Mouse (Mus musculus) brain, embryonic 18.5 days (tissue): ENCODE results near the gene Polrmt.

ENCODE experiments used
- DNase-seq: peaks from one replicate; pipeline ENCODE4 v3.0.0-alpha.2; 2012; ENCODE audit warnings: low read depth, low spot score

Polrmt gene

DNA sequence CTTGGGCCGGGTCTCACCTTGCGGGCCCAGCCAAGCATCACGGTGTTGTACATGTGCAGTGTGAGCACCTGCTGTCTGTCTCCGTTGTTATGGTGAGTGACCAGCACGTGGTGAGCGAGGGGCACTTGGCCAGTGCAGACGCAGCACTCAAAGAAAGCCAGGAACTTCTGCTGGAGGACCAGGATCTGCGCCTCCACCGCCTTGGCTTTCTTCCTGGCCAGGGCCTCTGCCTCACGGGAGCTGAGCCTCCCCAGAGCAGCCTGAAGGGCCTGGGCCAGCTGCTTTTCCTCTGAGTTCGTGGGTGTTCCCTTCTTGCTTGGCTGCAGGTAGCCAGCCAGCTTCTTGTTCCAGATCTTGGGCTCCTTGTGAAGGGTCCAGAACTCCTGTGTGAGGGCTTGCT is 3.2 kb downstream of the Polrmt start:
- no peak for DNase-seq

DNA sequence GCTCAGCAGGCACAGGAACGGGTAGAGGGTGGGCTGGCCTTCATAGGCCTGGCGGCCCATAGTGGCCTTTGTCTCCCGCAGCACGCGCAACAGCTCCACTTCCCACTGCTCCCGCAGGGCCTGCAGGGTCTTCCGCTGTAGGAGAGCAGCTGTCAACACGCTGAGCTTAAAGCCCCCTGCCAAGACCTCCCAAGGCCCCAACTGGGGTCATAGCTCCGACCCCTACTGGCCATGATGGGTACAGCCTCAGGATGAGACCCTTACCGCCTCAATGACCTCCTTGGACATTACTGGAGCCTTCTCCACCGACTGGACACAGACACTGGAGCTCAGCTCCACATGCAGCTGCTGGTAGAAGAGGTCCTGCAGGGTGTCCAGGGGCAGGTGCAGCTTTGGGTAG is 5.5 kb downstream of the Polrmt start:
- DNase-seq, result no peak

DNA sequence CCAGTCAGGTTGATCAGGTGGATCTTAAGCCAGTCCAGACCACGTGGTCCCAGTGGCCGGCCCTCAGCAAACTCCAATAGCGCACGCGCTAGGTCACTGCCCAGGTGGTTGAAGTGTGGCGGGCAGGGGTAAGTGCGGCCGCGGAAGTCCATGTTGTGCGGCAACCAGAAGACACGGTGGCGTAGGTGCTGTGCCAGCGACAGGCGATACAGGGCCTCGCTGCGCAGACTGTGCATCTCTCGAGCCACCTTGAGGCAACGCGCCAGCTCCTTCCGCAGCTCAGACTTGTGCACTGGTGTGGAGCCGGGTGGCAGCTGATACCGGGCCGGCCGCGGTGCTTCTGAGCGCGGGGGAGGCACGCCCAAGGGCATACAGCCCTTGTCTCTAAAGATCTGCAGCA is 7.1 kb downstream of the Polrmt start:
- no peak for DNase-seq

DNA sequence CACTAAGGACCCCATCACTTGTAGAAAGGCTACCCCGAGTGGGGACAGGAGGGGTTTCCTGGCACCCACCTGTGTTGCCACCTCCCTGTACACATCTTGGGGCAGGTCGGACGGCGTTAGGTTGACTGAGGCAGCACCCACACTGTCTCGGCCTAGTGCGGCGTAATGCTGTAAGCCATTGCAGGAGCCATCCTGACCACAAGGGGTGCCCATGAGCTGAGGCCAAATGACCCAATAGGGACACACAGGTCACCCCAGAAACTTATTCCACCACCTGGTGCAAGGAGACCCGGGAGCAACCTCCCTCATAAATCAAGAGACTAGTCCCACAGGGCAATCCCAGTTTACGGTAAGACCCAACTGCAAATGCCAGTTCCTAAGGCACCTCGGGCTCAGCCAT is 8.1 kb downstream of the Polrmt start:
- DNase-seq, result no peak

DNA sequence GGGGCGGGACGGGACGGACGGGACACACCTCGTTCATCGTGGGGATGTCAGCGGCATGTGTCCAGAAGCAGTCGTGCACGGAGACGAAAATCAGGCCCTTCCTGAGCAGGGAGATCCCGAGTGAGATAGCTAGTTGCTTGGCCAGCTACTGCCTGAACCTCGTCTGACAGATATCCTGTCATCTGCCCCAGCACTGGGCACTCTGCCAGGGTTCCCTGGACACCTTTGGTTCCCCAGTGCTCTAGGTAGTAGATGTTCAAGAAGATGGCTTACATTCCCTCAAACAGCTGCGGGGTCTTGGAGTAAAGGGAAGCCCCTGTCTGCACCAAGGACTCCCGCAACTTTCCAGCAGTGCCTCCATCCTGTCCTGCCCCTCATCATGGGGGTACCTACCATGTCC is 9.7 kb downstream of the Polrmt start:
- DNase-seq, result no peak

DNA sequence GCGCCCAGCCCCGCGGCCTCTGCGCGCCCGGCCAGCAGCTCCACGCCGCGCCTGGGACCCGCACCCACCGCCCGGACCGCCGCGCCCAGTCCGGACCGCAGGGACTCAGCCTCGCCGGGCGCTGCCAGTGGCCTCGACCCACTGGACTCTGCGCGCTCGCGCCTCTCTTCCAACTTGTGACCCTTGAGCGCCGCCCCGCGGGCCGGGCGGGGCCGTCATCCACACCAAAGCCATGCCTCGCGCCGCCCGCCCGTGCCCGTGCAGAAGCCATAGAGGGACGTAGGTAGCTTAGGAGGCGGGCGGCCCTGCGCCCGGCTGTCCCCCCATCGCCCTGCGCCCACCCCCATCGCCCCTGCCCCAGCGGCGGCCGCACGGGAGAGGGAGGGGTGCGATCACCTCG is 11.0 kb downstream of the Polrmt start:
- DNase-seq, result no peak

DNA sequence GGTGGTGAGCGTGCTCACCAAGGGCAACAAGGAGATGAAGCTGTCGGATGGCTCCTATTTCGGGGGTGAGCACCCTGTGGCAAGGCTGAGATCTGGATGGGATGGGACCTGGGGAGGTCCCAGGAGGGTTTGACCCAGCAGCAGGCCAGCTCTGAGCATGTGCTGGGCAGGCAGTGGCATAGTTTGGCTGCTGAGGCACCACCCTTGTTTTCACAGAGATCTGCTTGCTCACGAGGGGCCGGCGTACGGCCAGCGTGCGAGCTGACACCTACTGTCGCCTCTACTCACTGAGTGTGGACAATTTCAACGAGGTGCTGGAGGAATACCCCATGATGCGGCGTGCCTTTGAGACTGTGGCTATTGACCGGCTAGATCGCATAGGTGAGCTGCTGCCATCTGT is 12.5 kb downstream of the Polrmt start:
- DNase-seq, result no peak

DNA sequence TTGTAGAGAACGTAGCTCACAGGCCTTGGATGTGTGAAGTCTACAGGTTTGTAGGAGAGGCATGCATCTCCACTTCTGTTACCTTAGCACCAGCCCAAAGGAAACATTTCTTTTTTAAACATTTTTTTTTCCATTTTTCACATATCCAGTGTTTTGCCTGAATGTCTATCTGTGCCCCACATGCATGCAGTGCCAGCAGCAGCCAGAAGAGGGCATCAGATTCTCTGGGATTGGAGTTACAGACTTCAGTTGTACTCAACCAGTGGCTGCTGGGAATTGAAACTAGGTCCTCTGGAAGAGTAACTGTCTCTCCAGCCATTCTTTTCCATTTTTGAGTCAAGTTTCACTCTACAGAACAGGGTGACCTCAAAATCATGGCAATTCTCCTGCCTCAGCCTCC is 13.9 kb downstream of the Polrmt start:
- DNase-seq, result no peak

DNA sequence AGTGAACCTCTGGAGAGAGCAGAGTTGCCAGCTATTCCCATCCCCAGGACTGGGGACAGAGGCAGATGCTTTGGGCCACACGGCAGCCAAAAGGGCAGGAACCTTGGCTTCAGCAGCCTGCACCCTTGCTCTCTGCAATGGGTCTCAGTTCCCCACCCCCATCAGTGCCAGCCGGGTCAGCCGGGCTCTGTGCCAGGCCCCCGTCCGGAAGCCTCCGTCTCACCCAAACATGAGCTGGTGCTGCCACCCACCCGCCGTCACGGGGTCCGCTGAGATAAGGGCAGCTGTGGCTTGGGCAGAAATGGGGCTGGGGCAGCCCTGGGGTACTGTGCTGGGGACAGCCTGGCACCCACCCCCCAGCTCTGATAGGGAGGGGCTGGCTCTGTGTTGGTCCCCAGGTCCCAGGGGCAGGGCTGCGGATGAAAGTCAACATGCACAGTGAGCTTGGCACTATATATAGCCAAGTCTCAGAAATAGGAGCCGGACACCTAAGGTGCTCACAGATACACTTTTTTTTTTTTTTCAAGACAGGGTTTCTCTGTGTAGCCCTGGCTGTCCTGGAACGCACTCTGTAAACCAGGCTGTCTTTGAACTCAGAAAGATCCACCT is 16.9 kb downstream of the Polrmt start:
- DNase-seq, result no peak

DNA sequence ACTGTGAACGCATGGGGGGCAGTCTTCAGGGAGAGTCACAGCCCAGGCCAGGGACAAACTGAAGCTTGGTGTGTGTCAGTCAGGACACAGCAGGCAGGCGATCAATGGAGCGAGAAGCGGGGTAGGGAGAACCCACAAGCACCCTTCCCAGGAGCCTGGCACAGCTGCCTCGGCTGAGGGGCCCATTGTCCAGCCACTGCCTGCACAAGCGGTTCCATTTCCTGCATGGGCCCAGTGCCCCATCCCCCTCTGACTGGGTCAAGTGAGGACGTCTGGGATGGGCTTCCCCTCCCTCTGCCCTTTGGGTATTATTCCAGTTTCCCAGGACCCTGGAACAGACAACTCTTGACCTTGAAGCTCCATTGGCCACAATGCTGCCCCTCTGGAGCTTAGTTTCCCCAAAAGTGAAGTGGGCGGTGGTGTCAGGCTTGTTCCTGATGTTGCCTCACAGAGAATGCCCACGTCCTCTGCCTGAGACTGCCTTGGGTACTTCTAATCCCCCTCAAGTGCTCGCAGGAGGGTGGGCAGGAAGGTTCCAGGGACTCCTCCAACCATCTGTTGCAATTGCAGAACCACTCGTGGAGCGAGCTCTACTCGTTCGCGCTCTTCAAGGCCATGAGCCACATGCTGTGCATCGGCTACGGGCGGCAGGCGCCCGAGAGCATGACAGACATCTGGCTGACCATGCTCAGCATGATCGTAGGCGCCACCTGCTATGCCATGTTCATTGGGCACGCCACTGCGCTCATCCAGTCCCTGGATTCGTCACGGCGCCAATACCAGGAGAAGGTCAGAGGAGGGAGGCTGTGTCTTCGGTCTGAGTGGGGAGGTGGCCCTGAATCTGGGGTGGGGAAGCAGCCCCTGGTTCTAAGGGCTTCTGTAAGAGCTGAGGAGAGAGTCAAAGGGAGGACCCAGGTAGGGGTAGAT is 17.8 kb downstream of the Polrmt start:
- no peak for DNase-seq

DNA sequence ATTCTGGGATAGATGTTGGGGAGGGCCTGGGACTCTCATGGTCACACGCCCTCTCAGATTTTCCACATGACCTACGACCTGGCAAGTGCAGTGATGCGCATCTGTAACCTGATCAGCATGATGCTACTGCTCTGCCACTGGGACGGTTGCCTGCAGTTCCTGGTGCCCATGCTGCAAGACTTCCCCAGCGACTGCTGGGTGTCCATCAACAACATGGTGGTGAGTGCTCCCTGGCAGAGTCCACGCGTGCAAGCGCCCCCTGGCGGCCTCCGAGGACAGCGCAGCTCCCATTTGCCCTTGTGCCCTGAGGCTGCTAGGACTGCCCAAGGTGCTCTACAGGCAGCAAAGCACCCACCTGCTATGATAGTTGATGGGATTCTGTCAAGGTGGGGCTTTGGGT is 20.3 kb downstream of the Polrmt start:
- DNase-seq, result no peak

DNA sequence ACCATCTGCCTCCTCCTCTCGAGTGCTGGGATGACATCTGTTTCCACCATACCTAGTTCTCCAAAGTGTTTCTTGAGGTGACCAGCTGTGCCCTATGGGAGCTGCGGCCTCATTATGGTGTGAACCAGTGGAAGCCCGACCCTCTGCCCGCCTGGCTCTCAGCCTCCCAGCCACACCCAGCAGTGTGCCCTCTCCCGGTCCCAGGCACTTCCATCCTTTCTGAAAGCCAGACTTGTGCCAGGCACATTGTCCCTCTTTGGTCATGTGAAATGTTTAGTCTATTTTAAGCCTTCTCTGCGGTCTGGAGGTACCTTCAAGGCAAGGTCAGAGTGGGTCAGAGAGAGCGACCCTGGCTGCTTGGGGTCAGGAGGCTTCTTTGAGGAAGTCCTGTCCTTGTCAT is 22.7 kb downstream of the Polrmt start:
- DNase-seq, result no peak

DNA sequence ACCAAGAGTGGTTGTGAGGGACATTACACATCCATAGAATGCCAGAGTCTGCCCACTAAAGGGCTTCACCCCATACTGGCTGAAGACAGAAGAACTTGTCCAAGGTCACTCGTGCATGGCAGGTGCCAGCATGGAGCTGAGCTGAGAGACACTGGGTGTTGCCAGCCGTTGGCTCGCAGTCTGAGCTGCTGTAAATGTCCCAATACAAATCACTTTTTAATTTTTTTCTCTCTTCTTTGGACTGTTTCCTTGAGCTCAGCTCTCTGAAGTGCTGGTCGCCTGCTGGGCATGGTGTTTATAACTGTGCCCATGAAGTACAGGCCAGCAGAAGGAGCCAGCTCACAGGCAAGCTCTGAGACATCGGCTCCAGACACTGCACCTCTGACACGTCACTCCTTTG is 23.3 kb downstream of the Polrmt start:
- no peak for DNase-seq

DNA sequence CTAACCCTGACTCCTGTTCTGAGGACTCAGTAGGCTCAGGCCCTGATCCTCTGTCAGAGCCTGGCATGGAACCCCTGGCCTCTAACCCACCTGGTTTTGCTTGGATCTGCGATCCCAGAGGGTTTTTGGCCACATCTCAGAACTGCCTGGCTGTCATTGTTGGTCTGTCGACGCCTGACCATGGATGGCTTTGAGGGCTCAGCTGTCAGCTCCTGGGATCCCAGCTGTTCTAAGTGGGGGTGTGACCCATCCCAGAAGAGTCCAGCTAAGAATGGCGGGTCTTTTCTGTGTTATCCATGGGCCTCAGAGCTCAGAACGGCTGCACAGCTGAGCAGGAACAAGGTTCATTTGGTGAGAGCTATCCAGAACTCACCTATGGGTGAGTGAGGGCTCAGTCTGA is 25.3 kb downstream of the Polrmt start:
- DNase-seq, result no peak

DNA sequence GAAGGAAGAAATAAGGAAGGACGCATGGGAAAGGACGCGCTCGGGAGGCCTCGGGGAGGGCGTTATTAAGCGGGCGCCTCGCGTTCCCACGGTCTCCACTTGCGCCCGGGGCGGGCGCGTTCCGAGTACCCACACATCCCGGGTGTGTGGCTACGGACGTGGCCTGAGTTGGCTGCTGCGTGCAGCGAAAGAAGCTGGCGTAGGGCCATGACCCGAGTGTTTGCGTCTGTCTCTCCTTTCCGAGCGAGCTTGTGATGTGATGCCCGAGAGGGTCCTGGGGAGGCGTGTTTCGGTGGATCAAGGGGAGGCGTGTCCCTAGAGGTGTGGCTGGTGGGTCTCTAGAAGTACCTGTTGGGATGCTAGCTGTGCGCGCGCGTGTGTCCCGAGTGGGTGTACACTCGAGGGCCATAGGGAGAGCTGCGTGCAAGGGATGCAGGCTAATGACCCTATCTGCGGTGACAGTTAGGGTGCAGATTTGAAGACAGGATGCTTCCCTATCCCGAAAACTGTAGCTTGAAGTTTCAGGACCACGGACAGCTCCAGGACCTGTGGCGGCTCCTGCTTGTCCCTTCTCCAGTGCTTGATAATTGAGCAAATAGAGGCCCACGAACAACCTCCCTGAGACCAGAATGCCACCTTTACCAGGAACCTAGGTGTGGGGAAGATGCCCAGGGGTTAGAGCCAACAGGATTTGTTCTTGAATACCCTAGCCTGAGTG is 28.6 kb downstream of the Polrmt start:
- DNase-seq, result no peak

DNA sequence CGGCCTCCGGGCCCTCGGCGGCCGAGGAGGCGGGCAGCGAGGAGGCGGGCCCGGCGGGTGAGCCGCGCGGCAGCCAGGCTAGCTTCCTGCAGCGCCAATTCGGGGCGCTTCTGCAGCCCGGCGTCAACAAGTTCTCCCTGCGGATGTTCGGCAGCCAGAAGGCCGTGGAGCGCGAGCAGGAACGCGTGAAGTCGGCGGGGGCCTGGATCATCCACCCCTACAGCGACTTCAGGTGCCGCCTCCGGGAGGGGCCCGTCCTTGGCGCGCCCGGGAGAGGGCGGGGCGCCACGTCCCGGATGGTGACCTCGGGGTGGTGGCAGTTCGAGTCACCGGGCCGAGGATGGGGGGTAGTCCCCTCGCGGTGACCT is 29.4 kb downstream of the Polrmt start:
- DNase-seq, result no peak

DNA sequence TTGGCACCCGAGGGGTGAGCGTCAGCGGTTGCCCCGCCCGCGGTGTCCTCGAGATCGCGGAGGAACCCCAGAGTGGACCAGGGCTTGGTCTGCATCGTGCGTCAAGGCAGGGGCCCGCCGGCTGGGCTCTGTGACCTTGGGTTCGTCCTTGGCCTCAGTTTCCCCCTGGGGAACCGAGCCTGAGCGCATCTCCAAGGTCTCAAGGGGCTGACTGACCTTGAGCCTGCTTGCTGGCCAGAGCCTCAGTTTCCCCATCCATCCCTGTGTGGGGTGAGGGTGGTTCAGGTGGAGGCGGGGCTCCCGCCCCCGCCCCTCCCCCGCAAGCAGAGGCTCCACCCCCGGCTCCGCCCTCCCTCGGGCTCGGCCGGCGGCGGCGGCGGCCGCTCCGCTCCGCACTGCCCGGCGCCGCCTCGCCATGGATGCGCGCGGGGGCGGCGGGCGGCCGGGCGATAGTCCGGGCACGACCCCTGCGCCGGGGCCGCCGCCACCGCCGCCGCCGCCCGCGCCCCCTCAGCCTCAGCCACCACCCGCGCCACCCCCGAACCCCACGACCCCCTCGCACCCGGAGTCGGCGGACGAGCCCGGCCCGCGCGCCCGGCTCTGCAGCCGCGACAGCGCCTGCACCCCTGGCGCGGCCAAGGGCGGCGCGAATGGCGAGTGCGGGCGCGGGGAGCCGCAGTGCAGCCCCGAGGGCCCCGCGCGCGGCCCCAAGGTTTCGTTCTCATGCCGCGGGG is 30.0 kb downstream of the Polrmt start, which contains the start of gene Hcn2:
Gene Hcn2 (plus strand): TSS at position 381 of the 734 bp plus-strand sequence.
- DNase-seq, result no peak

DNA sequence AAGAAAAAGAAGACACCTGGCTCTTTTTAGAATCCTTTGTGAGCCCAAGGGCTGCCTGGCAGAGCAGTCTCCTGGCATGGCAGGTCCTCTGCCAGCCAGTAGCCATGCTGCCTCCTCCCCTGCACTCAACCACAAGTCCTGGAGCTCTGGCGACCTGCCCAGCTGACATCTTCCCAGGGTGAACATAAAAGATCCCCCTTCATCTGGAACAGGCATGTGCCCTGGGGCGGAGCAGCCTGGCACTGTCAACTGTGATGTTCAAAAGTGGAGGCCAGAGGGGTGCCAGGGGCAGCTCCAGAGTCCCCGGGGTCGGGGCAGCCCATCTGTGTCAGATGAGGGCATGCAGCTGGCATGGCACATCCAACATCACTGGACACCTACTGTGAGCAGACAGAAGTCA is 31.4 kb downstream of the Polrmt start:
- DNase-seq, result no peak

DNA sequence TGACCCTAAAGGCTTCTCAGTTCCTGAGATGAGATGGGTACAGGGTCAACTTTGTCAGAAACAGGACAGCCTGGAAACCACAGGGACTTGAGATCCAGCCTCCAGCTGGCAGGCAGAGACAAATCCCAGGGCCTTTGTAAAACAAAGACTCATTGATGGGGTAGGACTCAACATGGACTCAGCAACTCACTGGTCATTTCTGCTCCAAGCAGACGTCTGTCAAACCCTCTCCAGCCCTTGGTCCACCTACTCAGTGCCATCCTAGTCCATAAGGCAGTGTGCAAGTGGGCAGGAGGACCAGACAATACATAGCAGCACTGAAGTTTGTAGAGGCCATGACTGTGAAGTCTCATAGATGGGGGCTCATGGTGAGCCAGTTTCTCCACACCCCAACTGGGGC is 33.2 kb downstream of the Polrmt start:
- DNase-seq, result no peak

DNA sequence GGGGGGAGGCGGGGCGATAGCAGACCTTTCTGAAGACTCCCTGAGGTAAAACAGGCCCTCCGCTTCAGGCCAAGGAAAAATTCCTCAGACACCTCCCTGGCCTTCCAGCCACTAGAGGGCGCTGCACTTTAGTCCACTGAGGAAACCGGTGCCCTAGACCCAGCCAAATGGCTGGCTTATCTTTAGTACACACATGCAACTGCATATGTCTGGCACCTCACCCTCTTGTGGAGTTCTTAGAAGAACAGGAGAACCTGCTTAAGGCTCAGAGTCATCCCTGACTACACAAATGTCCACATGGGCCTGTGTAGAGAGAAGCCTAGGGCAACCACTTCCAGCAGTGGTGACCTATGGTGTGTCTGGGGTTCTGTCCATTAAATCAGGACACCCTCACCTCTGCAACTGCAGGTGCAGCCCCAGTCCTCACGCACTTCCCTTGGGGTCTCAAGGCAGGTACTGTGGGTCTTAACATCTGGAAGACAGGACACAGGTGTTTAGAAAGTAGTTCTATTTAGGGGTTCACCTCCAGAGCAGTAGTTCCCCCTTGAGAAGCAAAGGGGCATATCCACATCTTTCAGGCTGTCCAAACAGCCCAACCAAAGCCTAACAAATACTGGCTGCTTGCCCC is 33.8 kb downstream of the Polrmt start:
- DNase-seq, result no peak

DNA sequence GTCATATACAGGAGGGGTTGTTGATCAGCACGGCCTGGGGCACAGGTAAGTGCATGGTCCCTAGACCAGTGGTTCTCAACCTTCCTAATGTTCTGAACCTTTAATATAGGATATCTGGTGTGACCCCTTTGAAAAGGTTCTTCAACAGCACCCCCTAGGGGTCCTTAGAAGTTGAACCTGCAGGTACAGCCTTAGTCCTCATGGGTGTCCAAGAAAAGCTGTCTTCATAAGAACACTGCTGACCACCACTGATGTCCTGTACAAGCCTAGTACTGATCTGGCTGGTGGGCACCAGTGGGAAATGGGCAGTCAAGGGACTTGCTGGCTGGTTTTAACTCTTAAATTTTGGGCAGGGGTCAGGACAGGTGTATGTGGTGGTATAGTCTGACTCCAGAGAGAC is 34.4 kb downstream of the Polrmt start:
- no peak for DNase-seq

DNA sequence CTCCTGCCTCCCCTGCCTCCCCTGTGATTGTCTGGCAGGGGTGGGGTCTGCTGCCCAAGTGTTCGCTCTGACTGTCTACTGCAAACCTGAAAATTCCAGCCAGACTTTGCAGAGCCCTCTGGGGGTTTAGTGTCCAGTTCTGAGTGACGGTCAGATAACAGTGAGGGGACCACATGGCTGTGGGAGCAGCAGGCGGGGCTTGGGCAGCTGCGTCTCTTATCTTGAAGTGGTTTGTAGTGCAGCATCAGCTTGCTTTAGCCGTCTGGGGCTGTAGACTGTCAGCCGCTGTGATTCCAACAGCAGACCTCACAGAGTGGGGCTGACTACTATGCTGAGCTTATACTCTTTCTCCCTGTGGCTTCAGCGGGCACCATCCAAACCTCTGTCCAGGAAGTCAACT is 37.1 kb downstream of the Polrmt start:
- DNase-seq, result no peak
